Mouse (Mus musculus) midbrain, embryonic 16.5 days (tissue): ENCODE measurements around the gene Mycl. TPM values are rescaled to one million over a fixed set of nuclear protein-coding genes. Genes with fewer than 3 reads are reported as not detected.

Experiments used
- ATAC-seq: fragments of 200-750 bp; cut with Nextera tagmentation; 2 replicates; pipeline ENCODE4 v1.8.0; 2017; ENCODE audit warnings: moderate TSS enrichment
- H3K27ac ChIP-seq: fragments of 300-500 bp; sonication (generic); 2 replicates; pipeline ENCODE4 v1.5.1; 2014; ENCODE audit warnings: mild to moderate bottlenecking, low read length, mixed read lengths
- H3K27me3 ChIP-seq: fragments of 300-500 bp; sonication (generic); 2 replicates; pipeline ENCODE4 v1.6.1; 2014; ENCODE audit warnings: low read depth, low read length, mixed read lengths; ENCODE audit not compliant: control insufficient read depth, insufficient read depth
- H3K36me3 ChIP-seq: fragments of 300-500 bp; sonication (generic); 2 replicates; pipeline ENCODE4 v1.6.1; 2014; ENCODE audit warnings: mild to moderate bottlenecking, low read length, moderate library complexity, mixed read lengths; ENCODE audit not compliant: control insufficient read depth, insufficient read depth
- H3K4me1 ChIP-seq: fragments of 300-500 bp; sonication (generic); 2 replicates; pipeline ENCODE4 v1.6.1; 2014; ENCODE audit warnings: mild to moderate bottlenecking, low read length, mixed read lengths; ENCODE audit not compliant: control insufficient read depth, insufficient read depth
- H3K4me2 ChIP-seq: fragments of 300-500 bp; sonication (generic); 2 replicates; pipeline ENCODE4 v1.6.1; 2014; ENCODE audit warnings: mild to moderate bottlenecking, low read length, mixed read lengths
- H3K4me3 ChIP-seq: fragments of 300-500 bp; sonication (generic); 2 replicates; pipeline ENCODE4 v1.5.1; 2014; ENCODE audit warnings: low read depth, mild to moderate bottlenecking, low read length, moderate library complexity, mixed read lengths
- H3K9ac ChIP-seq: fragments of 300-500 bp; sonication (generic); 2 replicates; pipeline ENCODE4 v1.6.1; 2014; ENCODE audit warnings: low read depth, low read length, mixed read lengths
- H3K9me3 ChIP-seq: fragments of 300-500 bp; sonication (generic); replicated peaks from 2 replicates; pipeline ENCODE4 v1.6.1; 2014; ENCODE audit warnings: mild to moderate bottlenecking, low read length, mixed read lengths; ENCODE audit not compliant: control insufficient read depth, poor library complexity, severe bottlenecking
- WGBS: fragments of 180-500 bp; shearing (Covaris S2); extraction: QIAGEN DNeasy Blood & Tissue Kit; methylation state at CpG from one replicate; pipeline ENCODE4 v1.1.7; 2014; 5-methylcytosine and 5-hydroxymethylcytosine counted together
- polyA plus RNA-seq: library from polyadenylated mRNA; unstranded; fragments of >200 nt; fragmentation: Nextera tagmentation; extraction: Ambion mirVana; gene quantifications from 2 replicates; pipeline ENCODE4 v1.2.1, GENCODE M21; 2015

Gene Mycl
- polyA plus RNA-seq, 1 experiment from 2014 or later = 58.9 TPM

- Histone ChIP-seq H3K27ac (no peak overlapping the region), H3K4me3 (no peak overlapping the region), H3K4me2 (no peak overlapping the region), H3K36me3 (peaks cover 13% of the 10 kb centered on the region), H3K4me1 (peaks cover 2% of the 10 kb centered on the region; the same call in 1 of the 2 replicates), H3K9me3 (no peaks in the 10 kb centered on the region), H3K9ac (no peak overlapping the region), H3K27me3 (no peaks in the 10 kb centered on the region)
- WGBS = 90% methylated on average over 4 of the region's 4 CpGs
- no peak for ATAC-seq
These were observed 49.4 kb downstream of the Mycl start for GRCm38 (mm10) chr4:123044842-123045241.

- peaks cover 13% of the 10 kb centered on the region for H3K4me1 ChIP-seq
- H3K4me2 ChIP-seq = no peak overlapping the region
- no peaks in the 10 kb centered on the region for H3K27me3 ChIP-seq
- no peak overlapping the region for H3K27ac ChIP-seq
- ATAC-seq = no peak
- no peak overlapping the region for H3K9ac ChIP-seq
- no peak overlapping the region for H3K4me3 ChIP-seq
- H3K36me3 ChIP-seq = peaks cover 12% of the 10 kb centered on the region
- H3K9me3 ChIP-seq = no peaks in the 10 kb centered on the region
- 70% methylated on average over 3 of the region's 3 CpGs for WGBS
These were observed 50.8 kb downstream of the Mycl start for GRCm38 (mm10) chr4:123046300-123046699.

- ATAC-seq = peak; percentile 83
- 44% methylated on average over 5 of the region's 5 CpGs for WGBS
- H3K4me2 ChIP-seq = no peak overlapping the region
These were observed 55.3 kb downstream of the Mycl start for GRCm38 (mm10) chr4:123050681-123051211.

More at GRCm38 (mm10) chr4:123050681-123051211, 55.3 kb downstream of the Mycl start:
- no peaks in the 10 kb centered on the region for H3K9me3 ChIP-seq
- H3K4me3 ChIP-seq = no peak overlapping the region
- peak overlapping the region; percentile 60; the same call in 1 of the 2 replicates for H3K27ac ChIP-seq
- peaks cover 33% of the 10 kb centered on the region for H3K36me3 ChIP-seq
- H3K27me3 ChIP-seq = no peaks in the 10 kb centered on the region
- H3K9ac ChIP-seq = 0 out of 2 replicates have a peak overlapping the region, but pooled peaks have one; percentile 3
- H3K4me1 ChIP-seq = peaks cover 22% of the 10 kb centered on the region

Other genes with a start within 250 kb of the Mycl start
- gene Ppt1, start 159.4 kb upstream of the Mycl start, polyA plus RNA-seq = 83.4 and 91.8 TPM in 2 replicates
- 70.3 and 75.0 TPM in 2 replicates for gene Cap1, start 109.6 kb upstream of the Mycl start, polyA plus RNA-seq
- gene Mfsd2a, start 34.5 kb upstream of the Mycl start, polyA plus RNA-seq = 32.3 and 33.5 TPM in 2 replicates
- 25.3 and 25.9 TPM in 2 replicates for gene Trit1, start 20.9 kb downstream of the Mycl start, polyA plus RNA-seq
- 0.44 and 0.51 TPM in 2 replicates for gene Bmp8b, start 109.5 kb downstream of the Mycl start, polyA plus RNA-seq
- gene Oxct2b, start 120.6 kb downstream of the Mycl start, polyA plus RNA-seq = 0.54 and 0.66 TPM in 2 replicates
- gene Ppie, start 144.3 kb downstream of the Mycl start, polyA plus RNA-seq = 52.1 and 58.7 TPM in 2 replicates
- 69.3 and 76.5 TPM in 2 replicates for gene Hpcal4, start 187.6 kb downstream of the Mycl start, polyA plus RNA-seq
- 0.15 and 0.17 TPM in 2 replicates for gene Nt5c1a, start 205.9 kb downstream of the Mycl start, polyA plus RNA-seq
- 5.6 and 6.2 TPM in 2 replicates for gene Heyl, start 237.9 kb downstream of the Mycl start, polyA plus RNA-seq